Mouse (Mus musculus) intestine, embryonic 15.5 days (tissue): ENCODE data around the gene Vstm2l. TPM values are rescaled to one million over a fixed set of nuclear protein-coding genes. Genes with fewer than 3 reads are reported as not detected.

ENCODE experiments used
- ATAC-seq: fragments of 200-750 bp; cut with Nextera tagmentation; 2 replicates; pipeline ENCODE4 v1.8.0; 2017; ENCODE audit warnings: moderate TSS enrichment, moderate library complexity
- H3K27ac ChIP-seq: fragments of 300-500 bp; sonication (generic); 2 replicates; pipeline ENCODE4 v1.5.1; 2015; ENCODE audit warnings: mild to moderate bottlenecking, inconsistent platforms
- H3K27me3 ChIP-seq: fragments of 300-500 bp; sonication (generic); replicated peaks from 2 replicates; pipeline ENCODE4 v1.6.1; 2015; ENCODE audit warnings: inconsistent platforms
- H3K36me3 ChIP-seq: fragments of 300-500 bp; sonication (generic); 2 replicates; pipeline ENCODE4 v1.6.1; 2015; ENCODE audit warnings: inconsistent platforms
- H3K4me1 ChIP-seq: fragments of 300-500 bp; sonication (generic); replicated peaks from 2 replicates; pipeline ENCODE4 v1.6.1; 2015; ENCODE audit warnings: inconsistent platforms
- H3K4me2 ChIP-seq: fragments of 300-500 bp; sonication (generic); replicated peaks from 2 replicates; pipeline ENCODE4 v1.6.1; 2015; ENCODE audit warnings: mild to moderate bottlenecking, inconsistent platforms
- H3K4me3 ChIP-seq: fragments of 300-500 bp; sonication (generic); replicated peaks from 2 replicates; pipeline ENCODE4 v1.5.1; 2015; ENCODE audit warnings: inconsistent platforms
- H3K9ac ChIP-seq: fragments of 300-500 bp; sonication (generic); 2 replicates; pipeline ENCODE4 v1.6.1; 2015; ENCODE audit warnings: inconsistent platforms
- H3K9me3 ChIP-seq: fragments of 300-500 bp; sonication (generic); 2 replicates; pipeline ENCODE4 v1.6.1; 2016; ENCODE audit warnings: inconsistent platforms
- WGBS: fragments of 180-500 bp; shearing (Covaris S2); methylation state at CpG from one replicate; pipeline ENCODE4 v1.1.7; 2015; 5-methylcytosine and 5-hydroxymethylcytosine counted together
- polyA plus RNA-seq: library from polyadenylated mRNA; unstranded; fragments of >200 nt; fragmentation: Nextera tagmentation; extraction: Ambion mirVana; gene quantifications from 2 replicates; pipeline ENCODE4 v1.2.1, GENCODE M21; 2015

The Vstm2l gene
- polyA plus RNA-seq, 1 experiment from 2014 or later = 0.68 TPM

DNA sequence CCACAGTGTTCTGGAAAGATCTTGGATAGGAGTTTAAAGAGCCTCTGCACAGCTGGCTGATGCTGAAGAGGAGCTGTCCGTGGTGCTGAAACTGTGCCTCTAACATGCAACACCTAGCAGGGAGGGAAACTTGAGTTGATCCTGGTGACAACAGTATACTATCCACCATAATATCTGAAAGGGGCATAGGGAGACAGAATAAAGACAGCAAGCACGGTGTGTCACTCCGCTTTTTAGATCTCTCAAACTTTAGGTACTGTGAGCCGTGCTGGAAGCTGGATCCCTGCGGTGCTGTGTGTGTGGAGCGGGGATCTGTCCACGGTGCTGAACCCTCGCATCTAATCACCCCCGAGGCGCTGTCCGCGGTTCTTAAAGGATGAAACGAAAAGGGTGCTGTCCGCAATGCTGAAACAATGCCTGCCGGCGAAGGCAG lies 1.2 kb upstream of the Vstm2l start:
- peak; percentile 86 for ATAC-seq
- WGBS = 1% methylated on average over 16 of the region's 16 CpGs
- Histone ChIP-seq H3K4me2 (no peak overlapping the region), H3K27me3 (peaks cover 46% of the 10 kb centered on the region), H3K4me1 (peaks cover 5% of the 10 kb centered on the region), H3K27ac (no peak overlapping the region), H3K9ac (no peak overlapping the region), H3K4me3 (no peak overlapping the region), H3K36me3 (no peaks in the 10 kb centered on the region), H3K9me3 (no peaks in the 10 kb centered on the region)

DNA sequence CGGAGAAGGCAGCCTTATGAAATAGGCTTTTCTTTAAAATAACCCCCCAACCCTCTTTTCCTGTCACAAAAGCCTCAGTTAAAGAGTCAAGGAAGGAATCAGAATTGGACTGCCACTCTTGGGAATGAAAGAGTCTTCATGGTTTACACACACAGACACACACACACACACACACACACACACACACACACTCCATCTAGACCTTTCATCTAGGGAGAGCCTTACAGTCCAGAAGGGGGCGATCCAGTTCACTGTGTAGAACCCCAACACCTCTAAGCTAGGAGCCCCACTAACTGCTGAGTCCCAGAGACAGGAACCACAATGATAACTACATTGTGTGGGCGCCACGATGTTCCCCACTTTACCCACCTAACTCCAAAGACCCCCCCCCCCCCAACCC lies 748 bp upstream of the Vstm2l start:
- Histone ChIP-seq H3K27me3 (peaks cover 46% of the 10 kb centered on the region), H3K4me1 (peaks cover 5% of the 10 kb centered on the region), H3K9ac (no peak overlapping the region), H3K27ac (no peak overlapping the region), H3K4me3 (no peak overlapping the region), H3K9me3 (no peaks in the 10 kb centered on the region), H3K36me3 (no peaks in the 10 kb centered on the region), H3K4me2 (no peak overlapping the region)
- WGBS = 1% methylated on average over 4 of the region's 4 CpGs
- ATAC-seq = no peak

DNA sequence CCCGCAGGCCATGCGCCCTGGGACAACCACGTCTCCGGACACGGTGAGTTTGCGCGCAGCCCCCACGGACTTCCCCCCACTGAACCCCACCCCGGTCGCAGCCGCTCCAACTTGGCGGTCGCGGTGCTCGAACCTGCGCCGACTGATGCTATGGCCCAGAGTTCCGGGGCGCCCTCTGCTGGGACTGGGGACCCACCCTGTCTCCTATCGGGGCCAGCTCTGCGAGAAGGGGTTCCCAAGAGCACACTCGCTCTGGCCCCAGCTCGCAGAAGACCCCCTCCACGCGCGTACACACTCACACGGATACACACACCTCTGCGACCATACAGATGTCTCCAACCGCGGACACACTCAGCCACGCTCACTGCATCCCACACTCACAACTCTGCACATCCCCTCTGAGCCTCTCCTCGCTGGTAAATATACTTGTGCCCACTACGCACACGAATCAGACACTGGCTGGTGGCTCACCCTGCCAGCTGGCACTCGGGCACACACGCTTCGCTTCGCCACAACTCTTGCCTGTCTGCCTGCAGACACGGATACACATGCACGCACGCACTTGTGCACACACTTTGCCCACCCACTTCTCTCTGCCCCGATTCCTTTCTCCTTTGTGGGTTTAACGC lies 550 bp downstream of the Vstm2l start:
- 41% methylated on average over 42 of the region's 43 CpGs for WGBS
- no peak overlapping the region for H3K9ac ChIP-seq
- ATAC-seq = no peak

DNA sequence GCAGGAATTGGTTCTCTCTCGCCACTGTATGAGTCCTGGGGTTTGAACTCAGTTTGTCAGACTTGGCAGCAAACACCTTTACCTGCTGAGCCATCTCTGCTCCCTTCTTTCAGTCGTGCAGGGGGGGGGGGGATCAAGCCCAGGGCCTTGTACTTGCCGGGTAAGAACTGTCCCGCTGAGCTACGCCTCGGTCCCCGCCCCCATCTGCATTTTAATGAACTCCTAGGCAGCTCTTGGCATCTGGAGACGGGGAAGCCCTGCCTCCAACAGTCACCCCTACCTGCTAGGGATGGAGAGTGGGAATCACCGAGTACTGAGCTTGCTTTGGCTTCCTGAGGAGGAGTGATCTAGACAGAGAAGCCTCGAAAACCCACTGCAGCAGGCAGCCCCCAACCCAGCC lies 4.1 kb downstream of the Vstm2l start:
- ATAC-seq = no peak
- 10% methylated on average over 10 of the region's 10 CpGs for WGBS
- no peak overlapping the region for H3K9ac ChIP-seq
- peaks cover 7% of the 10 kb centered on the region for H3K4me1 ChIP-seq
- H3K4me2 ChIP-seq = no peak overlapping the region
- H3K4me3 ChIP-seq = no peak overlapping the region
- H3K36me3 ChIP-seq = no peaks in the 10 kb centered on the region
- H3K27ac ChIP-seq = no peak overlapping the region
- peaks cover 45% of the 10 kb centered on the region for H3K27me3 ChIP-seq
- no peaks in the 10 kb centered on the region for H3K9me3 ChIP-seq

More for the DNA sequence above, 550 bp downstream of the Vstm2l start:
- Histone ChIP-seq H3K9me3 (no peaks in the 10 kb centered on the region), H3K27ac (no peak overlapping the region), H3K4me1 (peaks cover 5% of the 10 kb centered on the region), H3K36me3 (no peaks in the 10 kb centered on the region), H3K4me3 (peak overlapping the region; percentile 36), H3K27me3 (peaks cover 46% of the 10 kb centered on the region), H3K4me2 (peak overlapping the region; percentile 70)

DNA sequence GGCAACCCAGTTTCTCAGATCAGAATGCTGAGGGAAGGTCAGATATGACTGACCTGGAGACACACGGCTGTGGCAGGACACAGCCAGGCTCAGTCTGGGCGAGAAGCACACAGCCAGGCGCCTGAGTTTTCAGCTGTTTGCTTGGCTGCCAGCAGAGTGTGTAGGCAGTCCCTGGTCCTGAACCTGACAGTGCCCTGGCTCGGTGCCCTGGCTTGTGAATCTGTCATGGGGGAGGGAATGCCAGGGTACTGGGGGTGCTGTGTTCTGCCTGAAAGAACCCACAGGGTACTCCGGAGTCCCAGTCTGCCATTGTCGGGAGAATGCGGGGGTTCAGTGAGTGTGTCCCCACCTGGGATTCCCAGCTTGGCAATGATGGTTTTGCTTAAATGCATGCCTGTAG lies 7.1 kb downstream of the Vstm2l start:
- Histone ChIP-seq H3K27me3 (peaks cover 14% of the 10 kb centered on the region), H3K9ac (no peak overlapping the region), H3K27ac (no peak overlapping the region), H3K36me3 (no peaks in the 10 kb centered on the region), H3K4me1 (0 out of 2 replicates have a peak, but pooled peaks cover 2% of the 10 kb centered on the region), H3K4me2 (no peak overlapping the region), H3K9me3 (no peaks in the 10 kb centered on the region), H3K4me3 (no peak overlapping the region)
- 61% methylated on average over 7 of the region's 7 CpGs for whole genome bisulfite sequencing
- ATAC-seq = no peak

DNA sequence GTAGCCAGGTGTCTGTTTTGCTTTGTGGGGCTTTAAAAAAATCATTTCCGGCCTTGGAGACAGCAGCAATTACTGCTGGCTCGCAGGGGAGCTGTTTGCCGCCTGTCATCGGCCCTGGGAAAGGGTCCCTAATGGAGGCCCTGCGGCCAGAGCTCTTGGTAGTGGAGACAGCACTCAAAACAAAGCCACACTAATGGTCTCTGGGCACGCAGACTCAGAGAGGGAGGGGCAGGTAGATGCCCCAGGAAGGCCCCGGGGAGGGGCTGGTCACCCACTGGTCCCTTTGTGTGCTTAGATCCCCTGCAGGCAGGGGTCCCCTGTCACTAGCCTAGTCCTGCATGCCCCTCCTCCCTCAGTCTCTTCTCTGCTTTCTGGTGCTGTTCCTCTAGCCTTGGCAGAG lies 9.0 kb downstream of the Vstm2l start:
- Histone ChIP-seq H3K9ac (no peak overlapping the region), H3K27me3 (no peaks in the 10 kb centered on the region; the same call in 1 of the 2 replicates), H3K36me3 (no peaks in the 10 kb centered on the region), H3K4me3 (no peak overlapping the region), H3K27ac (no peak overlapping the region), H3K4me1 (0 out of 2 replicates have a peak, but pooled peaks cover 2% of the 10 kb centered on the region), H3K4me2 (no peak overlapping the region), H3K9me3 (no peaks in the 10 kb centered on the region)
- 3% methylated on average over 7 of the region's 7 CpGs for WGBS
- no peak for ATAC-seq

DNA sequence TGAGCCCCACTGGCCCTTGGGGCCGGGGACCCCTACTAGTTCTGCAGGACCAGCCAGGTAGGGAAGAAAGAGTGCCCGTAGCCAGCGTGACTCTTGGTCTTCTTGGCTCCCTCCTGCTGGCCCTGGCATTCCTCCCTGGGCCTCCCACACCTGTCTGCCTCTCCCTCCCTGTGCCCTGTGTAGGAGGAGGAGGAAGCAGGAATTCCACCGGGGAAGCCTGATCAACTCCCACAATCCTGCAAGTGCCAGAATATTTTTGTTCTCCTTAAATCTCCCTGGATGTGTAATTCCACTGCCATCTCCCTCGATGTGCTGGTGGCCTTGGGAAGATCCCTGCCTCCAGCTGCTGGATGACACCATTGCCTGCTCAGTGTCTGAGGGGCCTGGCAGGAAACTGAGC lies 10.1 kb downstream of the Vstm2l start:
- no peak overlapping the region for H3K4me2 ChIP-seq
- H3K27me3 ChIP-seq = no peaks in the 10 kb centered on the region; the same call in 1 of the 2 replicates
- no peaks in the 10 kb centered on the region for H3K36me3 ChIP-seq
- H3K9me3 ChIP-seq = no peaks in the 10 kb centered on the region
- no peak overlapping the region for H3K27ac ChIP-seq
- WGBS = 56% methylated on average over 5 of the region's 5 CpGs
- 0 out of 2 replicates have a peak, but pooled peaks cover 2% of the 10 kb centered on the region for H3K4me1 ChIP-seq
- ATAC-seq = no peak
- H3K4me3 ChIP-seq = no peak overlapping the region
- H3K9ac ChIP-seq = no peak overlapping the region

DNA sequence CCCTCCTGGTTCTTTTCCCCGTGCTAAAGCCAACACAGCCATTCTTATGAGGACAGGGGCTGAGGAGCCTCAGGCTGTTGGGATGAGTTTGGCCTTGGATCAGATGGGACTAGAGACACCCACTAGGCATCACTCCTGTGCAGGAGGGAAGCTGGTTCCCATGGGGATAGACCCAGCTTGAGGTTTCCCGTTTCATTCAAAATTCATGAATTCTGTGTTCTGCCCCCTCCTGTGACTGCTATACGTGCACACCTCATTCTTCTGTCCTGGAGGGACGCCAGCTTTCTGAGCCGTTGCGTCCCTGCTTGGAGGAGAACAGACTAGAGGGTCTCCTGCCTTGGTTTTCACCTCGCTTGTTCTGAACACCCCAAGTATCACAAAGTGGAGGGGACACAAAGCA lies 12.0 kb downstream of the Vstm2l start:
- ATAC-seq = no peak
- WGBS = 69% methylated on average over 7 of the region's 7 CpGs
- H3K36me3 ChIP-seq = no peaks in the 10 kb centered on the region
- H3K4me3 ChIP-seq = no peak overlapping the region
- no peaks in the 10 kb centered on the region for H3K27me3 ChIP-seq
- no peaks in the 10 kb centered on the region for H3K9me3 ChIP-seq
- H3K4me2 ChIP-seq = no peak overlapping the region
- 0 out of 2 replicates have a peak, but pooled peaks cover 2% of the 10 kb centered on the region for H3K4me1 ChIP-seq
- no peak overlapping the region for H3K9ac ChIP-seq
- no peak overlapping the region for H3K27ac ChIP-seq

DNA sequence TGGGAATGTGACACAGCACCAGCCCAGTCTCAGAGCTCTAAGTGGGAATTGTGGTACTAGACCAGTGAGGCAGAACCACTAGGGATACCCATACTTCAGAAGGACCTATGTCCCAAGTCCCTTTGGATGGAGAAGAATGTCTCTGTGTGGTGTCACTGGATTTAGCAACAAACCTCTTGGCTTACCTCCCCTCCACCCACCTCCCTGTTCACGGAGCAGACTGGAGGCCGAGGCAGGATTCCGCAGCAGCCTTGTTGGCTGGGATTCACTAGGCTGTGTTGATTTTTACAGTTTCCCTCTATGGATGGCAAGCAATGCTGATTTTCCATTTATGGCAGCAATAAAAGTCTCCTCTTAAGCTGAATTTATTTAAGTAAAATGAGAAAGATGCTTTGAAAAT lies 12.5 kb downstream of the Vstm2l start:
- no peaks in the 10 kb centered on the region for H3K27me3 ChIP-seq
- 0 out of 2 replicates have a peak, but pooled peaks cover 2% of the 10 kb centered on the region for H3K4me1 ChIP-seq
- 61% methylated on average over 3 of the region's 3 CpGs for WGBS
- no peak overlapping the region for H3K4me3 ChIP-seq
- no peaks in the 10 kb centered on the region for H3K9me3 ChIP-seq
- no peak overlapping the region for H3K27ac ChIP-seq
- no peak overlapping the region for H3K9ac ChIP-seq
- no peak overlapping the region for H3K4me2 ChIP-seq
- no peaks in the 10 kb centered on the region for H3K36me3 ChIP-seq
- ATAC-seq = no peak

DNA sequence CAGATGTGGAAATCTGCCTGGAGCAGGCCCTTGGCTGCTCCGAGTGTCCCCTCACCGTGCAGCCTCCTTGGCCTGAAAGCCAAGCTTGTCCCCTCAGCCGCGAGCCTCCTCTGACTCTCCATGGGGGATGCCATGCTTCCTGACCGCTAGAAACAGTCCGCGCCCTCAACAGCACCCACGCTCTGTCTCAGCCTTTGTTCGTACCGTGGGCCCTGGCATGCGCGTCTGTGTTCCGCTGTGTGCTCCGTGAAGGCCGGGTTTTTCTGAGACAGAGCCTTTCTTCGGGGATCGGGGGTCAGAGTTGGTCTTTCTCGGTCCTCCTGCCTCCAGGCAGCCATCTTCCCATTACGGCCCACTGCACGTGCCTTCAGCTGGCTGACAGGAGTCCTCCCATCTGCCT lies 12.9 kb downstream of the Vstm2l start:
- H3K4me2 ChIP-seq = no peak overlapping the region
- H3K27ac ChIP-seq = no peak overlapping the region
- H3K27me3 ChIP-seq = no peaks in the 10 kb centered on the region
- H3K36me3 ChIP-seq = no peaks in the 10 kb centered on the region
- H3K4me1 ChIP-seq = 0 out of 2 replicates have a peak, but pooled peaks cover 2% of the 10 kb centered on the region
- no peak overlapping the region for H3K4me3 ChIP-seq
- ATAC-seq = no peak
- no peaks in the 10 kb centered on the region for H3K9me3 ChIP-seq
- H3K9ac ChIP-seq = no peak overlapping the region
- 66% methylated on average over 20 of the region's 20 CpGs for WGBS

DNA sequence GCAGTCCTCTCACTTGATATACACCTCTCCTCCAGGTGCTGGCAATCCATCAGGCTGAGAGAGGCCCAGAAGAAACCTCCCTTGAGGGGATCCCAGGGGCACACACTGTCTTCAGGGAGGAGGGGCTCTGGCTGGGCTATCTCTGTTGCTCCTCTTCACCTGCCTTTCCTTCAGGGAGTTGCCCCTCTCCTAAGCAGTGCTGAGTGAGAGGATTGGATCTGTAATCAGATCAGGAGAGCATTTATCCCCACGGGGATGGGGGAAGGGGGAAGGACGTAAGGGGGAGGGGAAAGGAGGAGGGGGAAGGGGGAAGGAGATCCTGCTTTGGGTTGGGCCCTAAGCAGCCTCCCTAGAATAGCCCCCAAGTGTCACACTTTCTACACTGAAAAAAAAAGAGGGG lies 13.4 kb downstream of the Vstm2l start:
- Histone ChIP-seq H3K4me1 (0 out of 2 replicates have a peak, but pooled peaks cover 2% of the 10 kb centered on the region), H3K9ac (no peak overlapping the region), H3K4me2 (no peak overlapping the region), H3K9me3 (no peaks in the 10 kb centered on the region), H3K27me3 (no peaks in the 10 kb centered on the region), H3K4me3 (no peak overlapping the region), H3K27ac (no peak overlapping the region), H3K36me3 (no peaks in the 10 kb centered on the region)
- ATAC-seq = no peak
- WGBS = 26% methylated on average over 2 of the region's 2 CpGs

DNA sequence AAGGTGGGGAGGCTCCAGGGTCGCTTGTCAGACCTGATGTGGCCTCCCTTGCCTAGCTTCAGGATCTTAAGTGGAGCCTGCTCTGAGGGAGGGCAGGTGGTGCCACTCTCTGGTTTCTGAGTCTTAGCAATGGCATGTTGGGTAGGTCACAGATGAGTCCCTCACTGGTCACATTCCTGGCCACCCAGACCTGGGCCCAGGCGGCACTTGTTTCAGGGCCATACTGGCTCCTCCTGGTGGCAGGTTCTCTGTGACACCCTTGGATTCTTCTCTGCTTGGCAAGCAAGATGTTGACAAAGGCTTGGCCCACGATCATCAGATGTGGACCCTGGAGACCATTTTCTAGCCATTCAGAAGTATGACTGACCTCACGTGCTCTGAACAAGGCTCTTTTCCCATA lies 18.2 kb downstream of the Vstm2l start:
- no peak for ATAC-seq
- Histone ChIP-seq H3K4me1 (no peaks in the 10 kb centered on the region; the same call in none of the 2 replicates), H3K4me3 (no peak overlapping the region), H3K9ac (no peak overlapping the region), H3K9me3 (no peaks in the 10 kb centered on the region), H3K4me2 (no peak overlapping the region), H3K36me3 (no peaks in the 10 kb centered on the region), H3K27ac (no peak overlapping the region), H3K27me3 (no peaks in the 10 kb centered on the region)
- 82% methylated on average over 4 of the region's 4 CpGs for whole genome bisulfite sequencing
